Mouse (Mus musculus) CH12.LX (cell line): ENCODE measurements around the gene Actn3.

Experiments used
- CTCF ChIP-seq, 2 experiments: IDR thresholded peaks in 1 of 2; conservative IDR thresholded peaks in 1 of 2; 2 replicates each; pipeline ENCODE4 v1.5.1; 2011 to 2012; ENCODE audit warnings: low read depth in 2 of 2, low read length in 2 of 2, improper control_type of control experiment in 1 of 2, inconsistent platforms in 1 of 2, mild to moderate bottlenecking in 1 of 2, moderate library complexity in 1 of 2
- E2F4 ChIP-seq: IDR thresholded peaks from 2 replicates; pipeline ENCODE4 v1.6.1; 2011; ENCODE audit warnings: low read depth, low read length, improper control_type of control experiment; ENCODE audit not compliant: insufficient replicate concordance
- EP300 ChIP-seq: IDR thresholded peaks from 2 replicates; pipeline ENCODE4 v1.6.1; 2011; ENCODE audit warnings: low read length, improper control_type of control experiment
- HCFC1 ChIP-seq: IDR thresholded peaks from 2 replicates; pipeline ENCODE4 v1.6.1; 2012; ENCODE audit warnings: low read depth, mild to moderate bottlenecking, inconsistent platforms, low read length, improper control_type of control experiment
- MEF2A ChIP-seq: IDR thresholded peaks from 2 replicates; pipeline ENCODE4 v1.6.1; 2014; ENCODE audit warnings: low read depth, mild to moderate bottlenecking, inconsistent platforms, low read length, improper control_type of control experiment, borderline replicate concordance
- MXI1 ChIP-seq: IDR thresholded peaks from 2 replicates; pipeline ENCODE4 v1.6.1; 2011; ENCODE audit warnings: mild to moderate bottlenecking, low read depth, low read length, improper control_type of control experiment
- NELFE ChIP-seq: IDR thresholded peaks from 2 replicates; pipeline ENCODE4 v1.6.1; 2011; ENCODE audit warnings: low read depth, low read length, improper control_type of control experiment
- POLR2A ChIP-seq: IDR thresholded peaks from 2 replicates; pipeline ENCODE4 v1.6.1; 2011; ENCODE audit warnings: low read depth, mild to moderate bottlenecking, improper control_type of control experiment, low read length
- RAD21 ChIP-seq: IDR thresholded peaks from 2 replicates; pipeline ENCODE4 v1.6.1; 2011; ENCODE audit warnings: low read depth, mild to moderate bottlenecking, low read length, improper control_type of control experiment, moderate library complexity
- TBP ChIP-seq: conservative IDR thresholded peaks from 2 replicates; pipeline ENCODE4 v1.6.1; 2011; ENCODE audit warnings: low read depth, low read length, improper control_type of control experiment
- UBTF ChIP-seq: IDR thresholded peaks from 2 replicates; pipeline ENCODE4 v1.6.1; 2012; ENCODE audit warnings: low read depth, mild to moderate bottlenecking, inconsistent platforms, low read length, improper control_type of control experiment, moderate library complexity
- ZC3H11A ChIP-seq: IDR thresholded peaks from 2 replicates; pipeline ENCODE4 v1.6.1; 2012; ENCODE audit warnings: low read depth, mild to moderate bottlenecking, inconsistent platforms, low read length, improper control_type of control experiment

GRCm38 (mm10) chr19:4817182-4817835 is 60.4 kb downstream of the Actn3 start:
- TF ChIP-seq HCFC1 (no peak), CTCF (conservative IDR thresholded peaks at IDR 0.05 in 1 of 2, IDR thresholded peaks at IDR 0.05 in 1 of 2; ENCODE audit: low read depth in 2 of 2, low read length in 2 of 2) (no peak), POLR2A (no peak), MXI1 (no peak), MEF2A (no peak), EP300 (no peak), RAD21 (no peak), TBP (no peak), NELFE (no peak), E2F4 (no peak), ZC3H11A (no peak), UBTF (no peak)
